Mouse (Mus musculus) adrenal gland, adult 2 months (tissue): ENCODE data around the gene Cacnb4. TPM values are rescaled to one million over a fixed set of nuclear protein-coding genes. Genes with fewer than 3 reads are reported as not detected.
A peak's percentile ranks its signal among the peaks of the same experiment; 100 is the strongest.

ENCODE experiments used
- DNase-seq: peaks from one replicate; pipeline ENCODE4 v3.0.0; 2021
- polyA plus RNA-seq: library from polyadenylated mRNA; depleted of rRNA; stranded (reverse); fragments of >200 nt; gene quantifications from 2 replicates; pipeline ENCODE4 v1.2.3, GENCODE M21; 2012
- total RNA-seq, 2 experiments: library from RNA; stranded (reverse); gene quantifications; 2 replicates each; pipeline ENCODE4 v1.2.3; 2021

Gene Cacnb4
- total and polyA plus RNA-seq, 3 experiments, result 0.20 to 0.28 TPM; not detected in 1

DNA sequence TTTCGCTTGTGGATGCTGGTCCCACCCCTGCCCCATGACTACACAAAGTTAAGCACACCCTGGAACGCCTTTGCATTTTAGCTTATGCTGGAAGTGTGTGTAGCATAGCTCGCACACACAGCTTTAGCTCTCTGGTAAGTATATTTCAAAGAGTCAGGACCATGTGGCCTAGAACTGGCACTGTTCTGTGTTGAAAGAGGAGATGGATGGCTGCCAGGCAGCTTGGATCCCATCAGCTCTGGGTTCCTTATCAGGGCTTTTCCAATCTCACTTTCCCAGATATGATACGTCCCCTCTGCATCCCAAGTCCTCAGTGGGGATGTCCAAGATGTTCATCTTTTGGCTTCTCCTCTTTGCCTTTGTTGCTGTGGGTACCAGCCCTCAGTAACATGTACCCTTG, 157.9 kb downstream of the Cacnb4 start:
- DNase-seq, result no peak

DNA sequence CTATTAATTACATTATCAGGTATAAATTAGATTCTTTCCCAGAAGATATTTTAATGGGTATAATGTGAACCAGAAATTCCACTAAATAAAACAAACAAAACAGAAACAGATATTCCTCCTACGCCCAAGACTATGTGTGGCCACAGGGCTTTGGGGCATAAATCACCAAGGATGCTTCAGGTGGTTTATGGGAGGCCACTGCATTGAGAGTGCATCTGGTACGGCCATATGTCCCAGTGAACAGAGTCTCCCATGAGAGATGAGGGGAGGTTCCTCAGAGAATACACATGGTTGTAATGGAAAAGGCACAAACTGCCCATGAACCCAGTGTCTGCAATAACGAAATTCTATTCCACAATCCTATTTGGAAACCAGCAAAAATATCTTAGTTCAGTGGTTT, 160.1 kb downstream of the Cacnb4 start:
- DNase-seq, result no peak

DNA sequence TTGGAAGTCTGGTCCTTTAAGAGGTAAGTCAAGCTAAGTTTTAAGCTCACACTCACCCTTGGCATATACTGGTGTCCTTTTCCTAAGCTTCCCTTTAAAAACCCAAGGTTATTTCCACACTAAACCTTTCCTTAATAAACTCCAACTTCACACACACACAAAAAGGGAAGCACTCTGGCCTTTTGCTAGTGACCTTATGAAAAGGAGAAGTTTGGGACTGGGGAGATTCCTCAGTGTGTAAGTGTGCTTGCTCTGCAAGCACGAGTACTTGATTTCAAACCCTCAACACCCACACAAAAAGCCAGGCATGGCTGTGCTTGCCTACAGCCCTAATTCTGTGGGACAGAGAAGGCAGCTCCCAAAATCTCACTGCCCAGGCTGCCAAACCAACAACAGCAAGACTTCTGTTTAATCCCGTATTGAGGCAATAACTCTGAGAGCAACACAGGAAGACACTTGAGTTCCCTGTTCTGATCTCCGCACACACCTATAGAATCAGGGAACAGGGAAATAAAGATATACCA, 163.7 kb downstream of the Cacnb4 start:
- DNase-seq, result no peak

DNA sequence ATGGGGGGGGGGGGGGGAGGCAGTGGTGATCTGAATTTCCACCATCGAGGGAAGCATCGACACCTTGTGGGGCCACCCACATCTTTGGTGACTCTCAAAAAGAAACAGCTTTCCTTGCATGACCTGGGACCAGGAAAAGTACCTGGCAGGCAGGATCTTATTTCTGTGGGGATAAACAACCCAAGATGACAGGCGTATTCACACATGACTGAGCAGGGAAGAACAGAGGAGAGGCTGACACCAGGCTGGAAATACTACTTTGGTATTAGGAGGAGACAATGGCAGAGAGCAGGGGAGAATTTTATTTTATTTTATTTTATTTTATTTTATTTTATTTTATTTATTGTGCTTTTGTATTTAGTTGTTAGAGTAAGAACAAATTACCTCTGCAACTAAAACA, 164.4 kb downstream of the Cacnb4 start:
- DNase-seq, result no peak

DNA sequence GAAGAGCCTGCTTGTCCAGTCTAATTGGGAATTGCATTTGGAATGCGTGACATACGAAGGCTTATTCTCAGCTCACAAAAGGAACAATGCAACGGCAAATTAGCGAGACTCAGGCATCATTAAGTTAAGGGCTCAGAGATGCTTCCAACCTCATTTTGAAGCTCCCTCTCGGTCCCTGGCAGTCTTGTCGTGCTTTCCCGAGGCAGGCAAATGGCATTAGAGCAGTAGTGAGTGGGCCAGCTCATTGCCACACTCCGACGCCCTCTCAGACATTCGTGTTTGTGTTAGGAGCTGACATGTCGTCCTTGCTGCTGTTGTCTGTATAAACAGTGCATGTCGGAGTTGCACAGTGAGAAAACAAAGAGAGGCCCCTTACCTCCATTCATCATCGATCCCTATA, 164.8 kb downstream of the Cacnb4 start:
- DNase-seq, result no peak

DNA sequence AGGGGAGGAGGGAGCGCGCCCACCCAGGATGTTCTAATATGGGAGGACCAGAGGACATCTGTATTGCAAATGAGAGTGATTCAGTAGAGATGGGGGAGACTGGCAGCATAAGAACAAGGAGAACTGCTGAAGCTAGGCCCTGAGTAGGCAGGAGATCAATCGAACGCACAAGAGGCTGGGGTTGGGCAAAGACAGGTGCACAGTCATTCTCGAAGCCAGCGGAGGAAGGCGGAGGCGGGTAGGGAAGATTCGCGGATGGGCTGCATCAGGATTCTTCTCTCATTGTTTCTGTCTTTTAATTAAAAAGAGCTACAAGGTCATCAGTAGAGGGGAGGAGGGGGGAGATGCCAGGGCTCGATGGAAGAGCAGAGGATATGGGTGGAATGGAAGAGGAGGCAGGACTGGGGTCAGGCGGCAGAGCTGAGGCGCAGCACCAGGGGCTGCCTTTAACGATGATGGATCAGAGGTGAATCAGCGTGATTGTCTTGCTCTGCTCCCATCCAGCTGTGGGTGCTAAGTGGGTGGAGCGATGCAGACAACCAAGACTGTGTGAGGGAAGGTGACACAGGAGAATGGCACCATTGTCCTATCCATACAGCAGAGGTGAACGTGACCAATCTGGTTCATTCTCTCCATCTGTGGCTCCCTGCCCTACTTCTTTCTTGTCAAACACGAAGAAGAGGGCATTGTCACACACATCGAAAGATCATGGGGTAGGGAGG, 166.7 kb downstream of the Cacnb4 start:
- no peak for DNase-seq

DNA sequence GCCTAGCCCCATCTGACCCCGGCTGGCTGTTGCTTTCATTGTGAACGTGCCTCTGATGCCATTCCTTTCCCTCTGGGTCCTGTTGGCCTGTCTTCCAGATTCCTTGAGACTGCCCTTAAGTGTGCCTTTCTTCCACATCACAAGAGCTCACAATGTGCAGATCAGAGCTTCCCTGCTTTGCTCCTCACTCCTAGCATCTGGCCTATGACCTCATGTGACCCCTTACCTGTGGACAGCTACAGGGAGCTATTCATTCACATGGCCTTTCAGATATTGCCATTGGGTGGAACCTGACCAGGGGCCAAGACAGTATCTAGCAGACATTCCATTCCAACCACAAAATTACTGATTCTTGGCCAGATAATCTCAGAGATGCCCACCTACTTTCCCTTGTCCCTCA, 171.5 kb downstream of the Cacnb4 start:
- no peak for DNase-seq

DNA sequence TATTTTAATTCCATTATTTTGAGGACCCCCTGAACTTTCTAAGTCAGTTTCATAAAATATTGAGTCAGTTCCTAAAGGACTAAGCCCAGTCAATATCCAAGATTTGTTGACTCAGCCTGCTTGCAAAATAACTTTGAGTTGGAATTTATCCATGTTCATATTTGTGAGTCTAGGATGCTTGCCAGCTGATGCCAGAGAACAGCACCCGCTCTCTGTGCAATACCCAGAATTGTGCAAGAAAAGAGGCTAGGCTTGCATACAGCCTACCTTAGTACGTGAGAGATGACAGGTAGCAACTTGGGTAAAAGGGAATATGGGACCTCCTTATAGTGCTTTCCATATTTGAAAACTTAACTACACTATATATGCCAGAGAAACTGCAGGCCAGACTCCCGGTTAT, 171.9 kb downstream of the Cacnb4 start:
- DNase-seq, result peak; percentile 61

DNA sequence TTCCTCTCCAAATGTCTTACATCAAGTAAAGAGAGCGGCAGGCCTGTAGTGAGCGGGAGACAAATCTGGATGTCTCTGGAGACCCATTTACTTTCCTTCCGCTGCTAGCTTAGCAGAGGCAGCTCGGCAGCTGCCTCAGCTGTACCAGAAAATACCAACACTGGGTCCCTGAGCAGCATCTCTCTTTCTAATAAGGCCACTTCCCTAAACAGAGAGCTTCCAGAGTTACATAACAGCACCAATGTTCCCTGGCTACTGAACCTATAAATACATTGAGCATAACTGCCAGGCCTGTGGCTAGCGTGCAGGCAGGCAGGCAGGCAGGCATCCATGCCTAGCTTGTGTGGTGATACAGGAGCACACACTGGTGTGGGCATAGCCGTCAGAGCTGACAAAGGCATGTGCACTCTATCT, 176.8 kb downstream of the Cacnb4 start:
- no peak for DNase-seq

DNA sequence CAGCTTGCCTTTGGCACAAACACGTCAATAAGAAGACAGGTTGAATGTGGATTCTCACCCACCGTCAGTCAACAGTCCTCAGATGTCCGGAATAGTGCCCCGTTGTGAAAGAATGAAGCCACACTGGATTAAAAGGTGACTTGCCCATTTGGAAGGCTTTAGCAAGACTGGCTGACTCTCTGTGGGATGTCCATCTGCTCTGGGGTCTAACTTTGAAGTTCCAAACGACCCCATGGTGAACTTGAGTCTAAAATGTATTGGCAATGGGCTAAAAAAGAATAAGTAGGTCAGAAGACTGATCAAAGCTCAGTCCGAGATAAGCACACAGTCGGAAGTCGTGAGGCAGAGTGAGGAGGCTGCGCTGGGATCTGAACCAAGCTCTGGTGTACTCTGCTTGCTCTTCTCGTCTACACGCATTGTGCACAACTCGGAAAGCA, 177.5 kb downstream of the Cacnb4 start:
- no peak for DNase-seq

DNA sequence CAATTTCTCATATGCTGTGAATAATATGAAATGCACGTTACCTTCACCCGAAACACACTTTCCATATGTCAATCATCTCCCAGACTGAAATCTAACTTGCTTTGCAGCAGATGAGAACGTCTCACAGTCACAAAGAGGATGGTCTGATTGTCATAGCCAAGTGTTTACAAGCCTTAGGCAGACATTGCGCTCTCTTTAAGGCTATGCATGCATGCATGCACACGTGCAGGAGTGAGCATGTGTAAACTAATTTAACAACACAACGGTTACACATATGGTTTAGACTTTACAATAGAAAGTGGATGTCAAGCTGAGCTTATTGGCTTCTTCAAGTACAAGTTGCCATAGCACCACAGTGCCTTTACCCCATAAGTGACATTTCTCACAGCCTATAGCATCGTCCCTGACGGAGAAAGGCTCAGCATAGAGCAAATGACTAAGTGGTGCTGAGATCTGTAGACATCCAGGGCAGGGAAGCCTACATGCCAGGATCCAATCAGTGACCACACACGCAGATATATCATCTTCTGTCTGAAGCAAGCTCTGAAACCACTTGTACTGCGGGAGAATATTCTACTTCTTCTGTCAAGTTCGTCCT, 181.4 kb downstream of the Cacnb4 start:
- DNase-seq, result no peak

DNA sequence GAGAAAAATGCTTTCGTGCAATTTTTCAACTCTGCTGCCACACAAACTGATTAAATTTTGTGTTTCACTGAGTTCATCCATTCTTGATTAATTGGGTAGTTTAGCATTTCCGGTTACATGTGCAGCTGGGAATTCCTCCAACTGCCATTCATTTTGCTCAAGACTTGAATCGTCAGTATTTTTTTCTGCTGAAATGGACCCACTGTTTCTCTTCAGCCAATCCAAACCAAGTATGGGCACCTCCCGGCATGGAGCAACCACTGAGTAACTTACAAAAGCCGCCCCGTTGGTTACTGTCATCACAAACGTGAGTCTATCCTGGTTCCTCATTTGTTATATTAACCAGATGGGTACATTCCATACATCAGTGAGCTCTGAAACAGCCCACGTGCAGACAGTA, 182.4 kb downstream of the Cacnb4 start:
- no peak for DNase-seq

DNA sequence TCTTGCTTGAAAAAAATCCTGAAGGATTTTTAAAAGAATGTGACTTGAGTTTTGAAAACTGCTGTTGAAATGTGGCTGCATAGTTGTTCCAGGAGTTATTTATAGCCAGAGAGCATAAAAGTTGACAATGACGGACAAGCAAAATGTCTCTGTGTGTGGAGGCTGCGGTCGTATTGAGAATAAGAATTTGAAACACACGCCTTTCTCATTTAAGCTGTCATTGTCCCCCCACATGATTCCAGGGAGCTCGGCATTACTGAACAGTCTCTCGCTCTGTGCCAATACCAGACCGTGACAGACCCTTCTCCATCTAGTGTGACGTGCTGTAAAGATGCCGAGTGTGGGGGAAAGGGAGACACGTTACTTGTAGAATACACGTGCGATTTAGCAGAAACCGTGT, 183.8 kb downstream of the Cacnb4 start:
- no peak for DNase-seq

DNA sequence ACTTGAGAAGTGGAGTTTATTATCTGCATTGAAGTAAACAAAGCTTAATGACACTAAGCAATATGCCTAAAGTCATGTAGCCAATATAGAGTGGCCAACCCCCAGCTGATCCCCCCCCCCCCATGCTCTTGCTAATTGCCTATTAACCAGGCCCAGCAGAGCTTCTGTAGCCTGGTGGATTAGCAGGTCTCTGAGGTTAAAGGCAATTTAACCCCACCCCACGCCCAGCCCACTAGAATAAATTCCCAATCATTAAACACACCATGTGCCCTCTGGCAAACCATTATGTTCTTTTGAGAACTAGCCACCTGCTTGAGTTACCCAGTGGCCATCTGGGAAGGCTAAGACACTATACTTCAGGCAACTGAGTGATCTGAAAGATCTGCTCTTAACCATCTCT, 186.8 kb downstream of the Cacnb4 start:
- DNase-seq, result no peak

DNA sequence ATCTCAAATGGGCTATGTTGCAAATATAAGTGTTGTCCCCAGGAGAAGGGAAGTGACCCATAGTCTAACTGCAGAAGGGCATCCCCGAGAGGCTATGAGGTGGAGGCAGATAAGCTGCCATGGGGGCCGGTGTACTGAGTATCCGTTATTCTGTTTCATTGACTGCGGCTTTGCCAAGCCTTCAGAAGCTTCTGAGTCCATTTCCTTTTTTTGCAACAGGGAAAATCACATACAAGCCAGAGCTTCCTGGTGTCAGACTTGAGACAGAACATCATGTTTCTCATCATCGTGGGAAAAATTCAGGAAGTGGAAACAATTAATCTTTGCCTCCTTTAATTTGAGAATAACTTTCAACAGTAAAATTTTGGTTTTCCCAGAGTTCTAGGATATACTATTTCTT, 193.1 kb downstream of the Cacnb4 start:
- no peak for DNase-seq

DNA sequence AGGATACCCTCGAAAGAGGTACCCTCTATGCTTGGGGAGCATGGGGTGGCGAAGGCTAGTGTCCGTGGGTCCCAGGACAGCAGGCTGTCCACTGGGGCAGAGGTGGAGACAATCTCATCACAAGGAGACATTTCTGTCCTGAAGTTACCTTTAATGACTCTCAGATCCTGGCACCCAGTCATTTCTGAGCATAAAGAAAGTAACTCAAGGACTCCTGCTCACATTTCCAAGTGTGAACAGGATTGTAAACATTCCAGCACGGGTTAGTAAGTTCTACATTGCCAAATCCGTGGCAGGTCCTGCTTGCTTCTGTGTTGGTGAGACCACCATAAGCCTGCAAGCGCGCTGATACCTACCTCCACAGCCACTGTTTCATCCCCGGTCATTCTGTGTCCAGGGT, 196.2 kb downstream of the Cacnb4 start:
- no peak for DNase-seq

DNA sequence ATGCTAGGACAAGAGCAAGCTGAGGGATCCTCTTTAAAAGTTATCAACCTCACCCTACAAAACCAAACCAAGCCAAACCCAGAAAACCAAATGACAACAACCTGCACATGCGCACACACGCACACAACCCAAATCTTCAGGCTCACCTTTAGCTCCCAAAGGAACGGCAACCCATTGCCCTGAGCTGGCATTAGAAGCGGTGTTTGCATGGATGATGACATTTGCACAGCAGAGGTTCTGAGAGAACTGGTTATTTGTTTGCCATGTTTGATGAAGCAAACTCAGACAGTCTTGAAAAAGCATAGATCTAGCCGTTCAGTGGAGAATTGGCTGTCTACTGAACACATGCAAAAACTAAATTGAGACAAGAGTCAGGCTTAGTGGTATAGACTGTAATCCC, 198.1 kb downstream of the Cacnb4 start:
- no peak for DNase-seq

DNA sequence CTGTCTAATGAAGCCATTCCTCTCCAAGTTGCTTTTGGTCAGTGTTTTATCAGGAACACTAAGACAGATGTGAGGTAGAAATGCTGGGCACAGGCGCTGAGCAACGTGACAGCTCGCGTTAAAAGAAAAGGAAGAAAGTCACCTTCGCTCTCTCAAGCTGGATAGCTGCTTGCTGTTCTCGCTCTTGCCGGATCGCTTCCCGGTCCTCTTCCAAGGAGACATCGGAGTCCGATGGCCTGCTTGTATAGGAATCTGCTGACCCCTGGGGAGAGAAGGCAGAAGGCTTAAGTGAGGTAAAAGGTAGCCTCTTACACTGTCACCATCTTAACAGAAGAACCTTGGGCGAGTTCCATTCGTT, 199.1 kb downstream of the Cacnb4 start:
- DNase-seq, result no peak

DNA sequence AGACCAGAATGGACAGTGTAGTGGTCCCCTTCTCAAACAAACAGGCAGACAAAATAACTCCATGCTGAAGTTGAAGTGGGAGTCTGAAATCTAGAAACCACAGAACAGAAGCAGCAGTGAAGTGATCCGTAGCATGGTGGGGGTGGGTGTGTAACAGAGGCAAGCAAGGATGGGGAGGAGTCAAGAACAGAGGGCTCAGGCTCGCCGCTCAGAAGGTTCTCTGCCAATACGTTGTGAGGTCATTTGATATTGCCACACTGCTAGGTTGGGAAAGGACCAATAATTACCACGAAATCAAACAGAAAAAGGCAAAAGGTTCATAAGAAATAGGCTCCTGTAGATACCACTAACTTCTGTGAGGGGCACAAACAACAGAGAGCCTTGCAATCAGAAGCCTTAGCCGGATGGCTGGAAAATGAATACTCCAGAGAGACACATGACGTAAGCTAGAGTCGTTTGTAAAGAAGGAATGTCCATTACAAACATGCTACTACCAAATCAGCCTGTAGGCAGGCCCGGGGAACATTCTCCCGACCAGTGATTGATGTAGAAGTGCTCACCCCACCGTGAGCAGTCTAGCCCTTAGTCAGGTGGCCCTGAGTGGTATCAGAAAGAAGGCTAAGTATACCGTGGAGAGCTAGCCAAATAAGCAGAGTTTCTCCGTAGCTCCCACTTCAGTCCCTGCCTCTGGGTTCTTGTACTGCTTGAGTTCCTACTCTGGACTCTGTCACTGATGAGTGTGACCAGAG, 199.7 kb downstream of the Cacnb4 start:
- peak; percentile 31 for DNase-seq

DNA sequence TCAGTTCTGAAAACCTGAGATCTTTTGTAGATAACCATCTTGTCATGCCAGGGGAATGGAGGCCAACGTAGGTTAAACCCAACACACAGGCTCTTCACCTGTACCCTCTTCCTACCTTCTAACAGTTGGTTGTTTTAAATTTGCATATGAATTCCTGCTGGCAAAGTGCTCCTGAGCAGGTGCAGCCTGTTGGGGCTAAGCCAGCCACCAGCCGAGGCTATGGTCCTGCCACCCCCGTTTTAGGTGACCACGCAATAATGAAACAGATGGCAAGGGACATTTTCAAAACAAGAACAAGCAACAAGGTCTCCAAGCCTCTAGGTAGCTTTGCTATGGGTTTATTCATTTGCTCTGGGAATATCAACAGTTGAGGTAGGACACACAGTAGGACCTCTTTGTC, 200.8 kb downstream of the Cacnb4 start:
- DNase-seq, result no peak

DNA sequence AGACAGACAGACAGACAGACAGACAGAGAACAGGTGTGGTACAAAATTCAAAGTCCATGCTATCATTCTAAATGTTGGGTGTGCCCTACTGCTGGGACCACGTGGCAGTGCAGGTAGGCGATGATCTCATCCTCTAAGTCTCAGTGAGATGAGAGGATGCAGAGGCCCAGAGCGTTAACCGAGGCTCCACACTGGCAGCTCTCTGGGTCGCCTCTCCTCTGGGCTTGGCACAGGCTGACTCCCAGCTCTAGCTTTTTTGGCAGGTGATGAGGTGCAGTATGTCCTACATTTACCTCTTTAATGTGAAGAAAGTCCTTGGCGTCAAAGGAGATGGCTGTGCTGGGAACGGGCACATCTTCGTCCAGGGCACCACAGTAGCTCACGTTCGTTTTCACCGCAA, 202.1 kb downstream of the Cacnb4 start:
- DNase-seq, result no peak

DNA sequence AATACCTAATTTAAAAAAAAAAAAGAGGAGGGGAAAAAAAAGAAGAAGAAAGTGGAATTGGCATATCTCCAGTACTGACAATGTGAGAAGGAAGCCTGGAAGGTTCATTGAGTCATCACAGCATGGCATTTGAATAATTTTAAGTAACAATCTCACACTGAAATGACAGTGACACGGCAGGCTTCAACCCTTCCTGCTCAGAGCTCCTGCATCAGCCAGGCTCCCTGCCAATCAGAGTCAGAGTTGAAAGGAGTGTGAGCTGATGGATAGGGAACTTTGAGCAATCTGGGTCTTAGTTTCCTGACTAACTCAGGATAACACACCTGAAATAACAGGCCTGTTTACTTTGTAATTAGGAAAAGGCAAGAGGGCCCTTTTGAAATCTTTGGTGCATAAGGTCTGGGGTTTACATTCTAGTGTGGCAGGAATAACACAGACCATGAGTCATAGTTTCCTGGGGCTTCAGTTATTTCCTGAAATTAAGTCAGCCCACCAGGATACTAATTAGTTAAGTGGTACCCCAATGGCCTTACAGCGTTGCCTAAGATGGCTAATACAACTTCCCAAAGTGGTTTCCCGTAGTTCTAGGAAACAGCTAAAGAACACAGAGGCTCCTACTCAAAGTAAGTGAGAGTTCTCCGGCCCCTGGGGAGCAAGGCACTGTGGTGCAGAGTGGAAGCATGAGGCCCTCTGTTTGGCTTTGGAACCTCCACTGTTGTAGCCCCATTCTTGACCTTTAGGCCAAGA, 204.9 kb downstream of the Cacnb4 start:
- peak; percentile 7 for DNase-seq
